ENCODE assay signal across 13 mouse cellular contexts in genomic region chr14:120005153-120005552, GRCm38 (mm10). TPM values are rescaled to one million over a fixed set of nuclear protein-coding genes. Genes with fewer than 3 reads are reported as not detected.
A peak's percentile ranks its signal among the peaks of the same experiment; 100 is the strongest.
DNase-seq lines count a peak whose midpoint lies in the region; ATAC-seq and TF ChIP-seq lines count a peak whose summit lies in the region.
"Had no signal": no experiment of that assay in that cellular context is flagged by ENCODE, and none has a peak within 500 bp of the region (broad histone marks: within the 10 kb centered on the region; RNA-seq: fewer than 3 reads in every experiment).

No protein-coding gene starts in this region.

- no peaks in the 10 kb centered on the region for H3K27me3 ChIP-seq in kidney, postnatal 0 days (ENCODE audit: insufficient read depth, low read length)
- no peaks in the 10 kb centered on the region for H3K27me3 ChIP-seq in kidney, embryonic 16.5 days (ENCODE audit: insufficient read depth, low read length)
- no peaks in the 10 kb centered on the region for H3K27me3 ChIP-seq in midbrain, postnatal 0 days (ENCODE audit: insufficient read depth, low read length)
- no peaks in the 10 kb centered on the region for H3K27me3 ChIP-seq in midbrain, embryonic 11.5 days (ENCODE audit: control insufficient read depth, insufficient read depth, low read length)
- H3K27me3 ChIP-seq: heart, embryonic 15.5 days; liver, embryonic 15.5 days had no signal

- peak; percentile 18 to 51 for DNase-seq in cerebellum, postnatal 14 days
- DNase-seq in cerebellum, postnatal 4 days (ENCODE audit: low spot score in 2 of 2) = no peak
- DNase-seq in kidney, postnatal 0 days (ENCODE audit: low spot score) = peak; percentile 75
- peak; percentile 71 for DNase-seq in midbrain, postnatal 0 days (ENCODE audit: low spot score)
- no peak for DNase-seq in midbrain, embryonic 11.5 days (ENCODE audit: low spot score, missing footprints)
- no peak for DNase-seq in c-Kit-positive CD71-positive TER-119-positive erythroid progenitor cells, embryonic 14.5 days (ENCODE audit: low spot score)
- no peak for DNase-seq in urinary bladder, adult 18-20 months (ENCODE audit: low spot score in 2 of 2)
- DNase-seq: cerebellum, adult 11-12 months had no signal

- ATAC-seq in kidney, postnatal 0 days (replicated peaks; ENCODE audit: low FRiP score, low read depth) = no peak
- no peak; the same call in 1 of the 2 replicates for ATAC-seq in kidney, embryonic 16.5 days (ENCODE audit: low FRiP score, low TSS enrichment)
- no peak for ATAC-seq in midbrain, postnatal 0 days (ENCODE audit: low FRiP score)
- no peak for ATAC-seq in midbrain, embryonic 11.5 days (ENCODE audit: low FRiP score)

- 22% methylated on average over 1 of the region's 1 CpGs for WGBS in kidney, postnatal 0 days
- WGBS in kidney, embryonic 16.5 days = 8% methylated on average over 1 of the region's 1 CpGs
- 14% methylated on average over 1 of the region's 1 CpGs for WGBS in midbrain, postnatal 0 days
- 31% methylated on average over 1 of the region's 1 CpGs for WGBS in midbrain, embryonic 11.5 days

- H3K9me3 ChIP-seq in kidney, postnatal 0 days (replicated peaks; ENCODE audit: low read length) = no peaks in the 10 kb centered on the region
- no peaks in the 10 kb centered on the region for H3K9me3 ChIP-seq in kidney, embryonic 16.5 days (ENCODE audit: low read length)
- no peaks in the 10 kb centered on the region for H3K9me3 ChIP-seq in midbrain, postnatal 0 days (ENCODE audit: low read length)
- no peaks in the 10 kb centered on the region for H3K9me3 ChIP-seq in midbrain, embryonic 11.5 days (ENCODE audit: control insufficient read depth, low read length)
- H3K9me3 ChIP-seq: heart, embryonic 15.5 days; liver, embryonic 15.5 days had no signal

- peak; percentile 75 for TF ChIP-seq CTCF in kidney, postnatal 0 days (IDR thresholded peaks at IDR 0.05; ENCODE audit: low read depth)
- peak; percentile 79 for TF ChIP-seq CTCF in midbrain, postnatal 0 days (IDR thresholded peaks at IDR 0.05)

- no peak overlapping the region for H3K9ac ChIP-seq in kidney, postnatal 0 days (ENCODE audit: low read depth, low read length)
- no peak overlapping the region for H3K9ac ChIP-seq in kidney, embryonic 16.5 days (replicated peaks; ENCODE audit: low read length)
- no peak overlapping the region for H3K9ac ChIP-seq in midbrain, postnatal 0 days (replicated peaks; ENCODE audit: low read length, poor library complexity, severe bottlenecking)
- H3K9ac ChIP-seq in midbrain, embryonic 11.5 days (ENCODE audit: low read length) = no peak overlapping the region
- H3K9ac ChIP-seq: heart, embryonic 15.5 days; liver, embryonic 15.5 days had no signal

- no peaks in the 10 kb centered on the region for H3K36me3 ChIP-seq in kidney, postnatal 0 days (ENCODE audit: insufficient read depth, low read length)
- H3K36me3 ChIP-seq in kidney, embryonic 16.5 days (ENCODE audit: insufficient read depth, low read length) = no peaks in the 10 kb centered on the region
- H3K36me3 ChIP-seq in midbrain, postnatal 0 days (ENCODE audit: insufficient read depth, low read length) = no peaks in the 10 kb centered on the region
- H3K36me3 ChIP-seq in midbrain, embryonic 11.5 days (ENCODE audit: control insufficient read depth, insufficient read depth, low read length) = no peaks in the 10 kb centered on the region
- H3K36me3 ChIP-seq: heart, embryonic 15.5 days; liver, embryonic 15.5 days had no signal

- no peak overlapping the region for H3K27ac ChIP-seq in kidney, postnatal 0 days
- H3K27ac ChIP-seq in kidney, embryonic 16.5 days (ENCODE audit: low read length) = no peak overlapping the region
- H3K27ac ChIP-seq in midbrain, postnatal 0 days (ENCODE audit: low read depth, low read length) = no peak overlapping the region
- no peak overlapping the region for H3K27ac ChIP-seq in midbrain, embryonic 11.5 days (ENCODE audit: low read depth, low read length)
- H3K27ac ChIP-seq: heart, embryonic 15.5 days; liver, embryonic 15.5 days had no signal

- no peak overlapping the region for H3K4me3 ChIP-seq in kidney, postnatal 0 days (replicated peaks; ENCODE audit: low read depth, low read length)
- no peak overlapping the region for H3K4me3 ChIP-seq in kidney, embryonic 16.5 days (ENCODE audit: low read length)
- H3K4me3 ChIP-seq in midbrain, postnatal 0 days (ENCODE audit: low read depth, low read length) = no peak overlapping the region
- H3K4me3 ChIP-seq in midbrain, embryonic 11.5 days (ENCODE audit: low read depth, low read length) = no peak overlapping the region
- H3K4me3 ChIP-seq: heart, embryonic 15.5 days; liver, embryonic 15.5 days had no signal

- no peaks in the 10 kb centered on the region for H3K4me1 ChIP-seq in kidney, postnatal 0 days (replicated peaks; ENCODE audit: insufficient read depth, low read length)
- 0 out of 2 replicates have a peak, but pooled peaks cover 5% of the 10 kb centered on the region for H3K4me1 ChIP-seq in kidney, embryonic 16.5 days (ENCODE audit: insufficient read depth, low read length)
- H3K4me1 ChIP-seq in midbrain, postnatal 0 days (ENCODE audit: insufficient read depth, low read length) = no peaks in the 10 kb centered on the region
- no peaks in the 10 kb centered on the region for H3K4me1 ChIP-seq in midbrain, embryonic 11.5 days (ENCODE audit: control insufficient read depth, insufficient read depth, low read length)
- H3K4me1 ChIP-seq: heart, embryonic 15.5 days; liver, embryonic 15.5 days had no signal

- H3K4me2 ChIP-seq in kidney, postnatal 0 days (ENCODE audit: low read length) = no peak overlapping the region
- H3K4me2 ChIP-seq in kidney, embryonic 16.5 days (replicated peaks; ENCODE audit: low read depth, low read length) = no peak overlapping the region
- no peak overlapping the region for H3K4me2 ChIP-seq in midbrain, postnatal 0 days (ENCODE audit: low read depth, low read length, poor library complexity, severe bottlenecking)
- H3K4me2 ChIP-seq in midbrain, embryonic 11.5 days = no peak overlapping the region
- H3K4me2 ChIP-seq: heart, embryonic 15.5 days; liver, embryonic 15.5 days had no signal

RNA-seq across cellular contexts. Expression of gene Oxgr1, which starts 37.1 kb away (rescaled TPM):
- polyA plus RNA-seq in kidney, postnatal 0 days (2015; fragmentation: Nextera tagmentation; extraction: Ambion mirVana) = 9.3 and 9.9 TPM in 2 replicates
- polyA plus RNA-seq in kidney, embryonic 16.5 days (2015; fragmentation: Nextera tagmentation; extraction: Ambion mirVana) = 1.6 and 2.3 TPM in 2 replicates
- 0.09 and 0.38 TPM in 2 replicates for total RNA-seq in midbrain, postnatal 0 days (2014; rRNA removed)
- 0.14 and 0.21 TPM in 2 replicates for polyA plus RNA-seq in midbrain, postnatal 0 days (2015; fragmentation: Nextera tagmentation; extraction: Ambion mirVana)
- polyA plus RNA-seq in midbrain, embryonic 11.5 days (2014; fragmentation: Nextera tagmentation; extraction: Ambion mirVana) = not detected in 2 replicates
- polyA plus RNA-seq: C2C12; heart, embryonic 15.5 days; liver, embryonic 15.5 days; stomach, embryonic 14.5 days had no signal

Comparison
In these comparisons a context has a peak if more than half of its experiments do, and no peak if none do; other contexts are left out.
1. DNase-seq: peak in cerebellum, postnatal 14 days (2 of 2), kidney, postnatal 0 days (single experiment) and midbrain, postnatal 0 days (single experiment); none in cerebellum, postnatal 4 days (0 of 2), midbrain, embryonic 11.5 days (single experiment), c-Kit-positive CD71-positive TER-119-positive erythroid progenitor cells, embryonic 14.5 days (single experiment) and urinary bladder, adult 18-20 months (0 of 2).